Mouse (Mus musculus): ENCODE results near the gene Cdc42se1. TPM values are rescaled to one million over a fixed set of nuclear protein-coding genes. Genes with fewer than 3 reads are reported as not detected.
A peak's percentile ranks its signal among the peaks of the same experiment; 100 is the strongest.

The Cdc42se1 gene
- polyA plus RNA-seq, 1 experiment = 62.5 TPM

- DNase-seq (ENCODE audit: low read depth) = peak; percentile 55
These were observed 52.2 kb downstream of the Cdc42se1 start for GRCm38 (mm10) chr3:95280747-95281146.

GRCm38 (mm10) chr3:95281216-95282126, 52.9 kb downstream of the Cdc42se1 start, which contains the start of the genes Mindy1 and Prune1:
Gene Mindy1, plus strand, starts transcription at chr3:95281345.
Gene Prune1, minus strand, starts transcription at chr3:95282076.
- TF ChIP-seq CTCF (IDR thresholded peaks at IDR 0.05; ENCODE audit: borderline replicate concordance, extremely low read depth, insufficient read depth, insufficient read length) (peak; percentile 30; the same call in 1 of the 2 replicates), POLR2A (IDR thresholded peaks at IDR 0.05; ENCODE audit: borderline replicate concordance, extremely low read depth, insufficient read depth, insufficient read length, poor library complexity, severe bottlenecking) (no peak)
- peak; percentile 99 for DNase-seq (ENCODE audit: low read depth)

More at GRCm38 (mm10) chr3:95280747-95281146, 52.2 kb downstream of the Cdc42se1 start:
- TF ChIP-seq CTCF (IDR thresholded peaks at IDR 0.05; ENCODE audit: borderline replicate concordance, extremely low read depth, insufficient read depth, insufficient read length) (no peak), POLR2A (IDR thresholded peaks at IDR 0.05; ENCODE audit: borderline replicate concordance, extremely low read depth, insufficient read depth, insufficient read length, poor library complexity, severe bottlenecking) (no peak)

- TF ChIP-seq POLR2A (IDR thresholded peaks at IDR 0.05; ENCODE audit: borderline replicate concordance, extremely low read depth, insufficient read depth, insufficient read length, poor library complexity, severe bottlenecking) (no peak), CTCF (IDR thresholded peaks at IDR 0.05; ENCODE audit: borderline replicate concordance, extremely low read depth, insufficient read depth, insufficient read length) (no peak)
- DNase-seq (ENCODE audit: low read depth) = peak; percentile 64
These were observed 53.9 kb downstream of the Cdc42se1 start for GRCm38 (mm10) chr3:95282381-95282864.

GRCm38 (mm10) chr3:95282865-95283588, 54.5 kb downstream of the Cdc42se1 start:
- TF ChIP-seq CTCF (IDR thresholded peaks at IDR 0.05; ENCODE audit: borderline replicate concordance, extremely low read depth, insufficient read depth, insufficient read length) = peak; percentile 24; the same call in 1 of the 2 replicates
- peak; percentile 53; the same call in 1 of the 2 replicates for TF ChIP-seq POLR2A (IDR thresholded peaks at IDR 0.05; ENCODE audit: borderline replicate concordance, extremely low read depth, insufficient read depth, insufficient read length, poor library complexity, severe bottlenecking)
- DNase-seq (ENCODE audit: low read depth) = peak; percentile 91

- DNase-seq (ENCODE audit: low read depth) = no peak
- no peak for TF ChIP-seq CTCF (IDR thresholded peaks at IDR 0.05; ENCODE audit: borderline replicate concordance, extremely low read depth, insufficient read depth, insufficient read length)
These were observed 55.0 kb downstream of the Cdc42se1 start for GRCm38 (mm10) chr3:95283589-95283941.

- TF ChIP-seq POLR2A (IDR thresholded peaks at IDR 0.05; ENCODE audit: borderline replicate concordance, extremely low read depth, insufficient read depth, insufficient read length, poor library complexity, severe bottlenecking) (no peak), CTCF (IDR thresholded peaks at IDR 0.05; ENCODE audit: borderline replicate concordance, extremely low read depth, insufficient read depth, insufficient read length) (no peak)
- no peak for DNase-seq (ENCODE audit: low read depth)
These were observed 55.5 kb downstream of the Cdc42se1 start for GRCm38 (mm10) chr3:95284062-95284461.

- TF ChIP-seq POLR2A (IDR thresholded peaks at IDR 0.05; ENCODE audit: borderline replicate concordance, extremely low read depth, insufficient read depth, insufficient read length, poor library complexity, severe bottlenecking) (no peak), CTCF (IDR thresholded peaks at IDR 0.05; ENCODE audit: borderline replicate concordance, extremely low read depth, insufficient read depth, insufficient read length) (no peak)
- DNase-seq (ENCODE audit: low read depth) = no peak
These were observed 56.2 kb downstream of the Cdc42se1 start for GRCm38 (mm10) chr3:95284501-95285281.

- TF ChIP-seq POLR2A (IDR thresholded peaks at IDR 0.05; ENCODE audit: borderline replicate concordance, extremely low read depth, insufficient read depth, insufficient read length, poor library complexity, severe bottlenecking) = no peak
These were observed 56.9 kb downstream of the Cdc42se1 start for GRCm38 (mm10) chr3:95285390-95285789.

More at GRCm38 (mm10) chr3:95285390-95285789, 56.9 kb downstream of the Cdc42se1 start:
- no peak for DNase-seq (ENCODE audit: low read depth)

Other genes starting within 250 kb of the Cdc42se1 start
- 23.6 and 25.1 TPM in 2 replicates for gene Zfp687, start 213.3 kb upstream of the Cdc42se1 start, polyA plus RNA-seq (2012; rRNA removed)
- gene Psmd4, start 186.1 kb upstream of the Cdc42se1 start, polyA plus RNA-seq (2012; rRNA removed) = 256 and 330 TPM in 2 replicates
- 30.4 and 31.6 TPM in 2 replicates for gene Pip5k1a, start 121.8 kb upstream of the Cdc42se1 start, polyA plus RNA-seq (2012; rRNA removed)
- 159 and 173 TPM in 2 replicates for gene Vps72, start 117.7 kb upstream of the Cdc42se1 start, polyA plus RNA-seq (2012; rRNA removed)
- gene Tmod4, start 104.3 kb upstream of the Cdc42se1 start, polyA plus RNA-seq (2012; rRNA removed) = 1.5 and 2.1 TPM in 2 replicates
- gene Scnm1, start 94.7 kb upstream of the Cdc42se1 start, polyA plus RNA-seq (2012; rRNA removed) = 101 and 136 TPM in 2 replicates
- gene Lysmd1, start 94.6 kb upstream of the Cdc42se1 start, polyA plus RNA-seq (2012; rRNA removed) = 23.7 and 27.4 TPM in 2 replicates
- gene Tnfaip8l2, start 86.4 kb upstream of the Cdc42se1 start, polyA plus RNA-seq (2012; rRNA removed) = 2.3 and 2.4 TPM in 2 replicates
- 138 and 164 TPM in 2 replicates for gene Sema6c, start 68.3 kb upstream of the Cdc42se1 start, polyA plus RNA-seq (2012; rRNA removed)
- gene Gabpb2, start 10.8 kb upstream of the Cdc42se1 start, polyA plus RNA-seq (2012; rRNA removed) = 14.4 and 14.7 TPM in 2 replicates
- 784 and 825 TPM in 2 replicates for gene Mllt11, start 3.4 kb downstream of the Cdc42se1 start, polyA plus RNA-seq (2012; rRNA removed)
- gene Gm128, start 12.9 kb downstream of the Cdc42se1 start, polyA plus RNA-seq (2012; rRNA removed) = 0.25 and 0.26 TPM in 2 replicates
- 0.53 and 0.64 TPM in 2 replicates for gene Bnipl, start 22.5 kb downstream of the Cdc42se1 start, polyA plus RNA-seq (2012; rRNA removed)
- 48.7 and 53.3 TPM in 2 replicates for gene Mindy1, start 52.6 kb downstream of the Cdc42se1 start, polyA plus RNA-seq (2012; rRNA removed)
- 64.6 and 72.9 TPM in 2 replicates for gene Prune1, start 53.3 kb downstream of the Cdc42se1 start, polyA plus RNA-seq (2012; rRNA removed)
- gene Anxa9, start 78.4 kb downstream of the Cdc42se1 start, polyA plus RNA-seq (2012; rRNA removed) = 1.4 and 1.6 TPM in 2 replicates
- gene Cers2, start 86.1 kb downstream of the Cdc42se1 start, polyA plus RNA-seq (2012; rRNA removed) = 89.6 and 100 TPM in 2 replicates
- 60.7 and 60.8 TPM in 2 replicates for gene Setdb1, start 128.5 kb downstream of the Cdc42se1 start, polyA plus RNA-seq (2012; rRNA removed)
- gene 4930558C23Rik, start 174.1 kb downstream of the Cdc42se1 start, polyA plus RNA-seq (2012; rRNA removed) = not detected in 2 replicates
- gene Arnt, start 205.7 kb downstream of the Cdc42se1 start, polyA plus RNA-seq (2012; rRNA removed) = 31.6 and 36.6 TPM in 2 replicates

All from brain, embryonic 14.5 days (tissue).